Mouse (Mus musculus): ENCODE measurements around the gene Mettl16. TPM values are rescaled to one million over a fixed set of nuclear protein-coding genes. Genes with fewer than 3 reads are reported as not detected.

Gene Mettl16
- polyA plus RNA-seq (2015; fragmentation: Nextera tagmentation; extraction: Ambion mirVana): 48.4 and 50.3 TPM in 2 replicates

- Histone ChIP-seq H3K9me3 (no peaks in the 10 kb centered on the region), H3K27ac (peak within 1 kb of the TSS; percentile 91), H3K27me3 (no peaks in the 10 kb centered on the region), H3K36me3 (peaks cover 20% of the 10 kb centered on the region), H3K4me1 (peaks cover 18% of the 10 kb centered on the region), H3K9ac (peak within 1 kb of the TSS; percentile 82), H3K4me3 (peak within 1 kb of the TSS; percentile 80), H3K4me2 (peak within 1 kb of the TSS; percentile 81)
- ATAC-seq (ENCODE audit: borderline replicate concordance, extremely low read depth, low FRiP score, low TSS enrichment): peak; percentile 96
- under 1% methylated on average over 43 of the region's 43 CpGs for WGBS
These were observed at the start of gene Mettl16 for GRCm38 (mm10) chr11:74770595-74771207. TSS of gene Mettl16 (plus strand) at chr11:74770830.

- no peak for ATAC-seq (ENCODE audit: borderline replicate concordance, extremely low read depth, low FRiP score, low TSS enrichment)
- peak overlapping the region; percentile 24; the same call in 1 of the 2 replicates for H3K4me2 ChIP-seq
- no peaks in the 10 kb centered on the region for H3K27me3 ChIP-seq
- H3K9ac ChIP-seq: no peak overlapping the region
- 38% methylated on average over 2 of the region's 2 CpGs for WGBS
- no peaks in the 10 kb centered on the region for H3K9me3 ChIP-seq
- peaks cover 38% of the 10 kb centered on the region for H3K4me1 ChIP-seq
- no peak overlapping the region for H3K4me3 ChIP-seq
- H3K27ac ChIP-seq: no peak overlapping the region
- H3K36me3 ChIP-seq: no peaks in the 10 kb centered on the region
These were observed 49.5 kb upstream of the Mettl16 start for GRCm38 (mm10) chr11:74721141-74721540.

- Histone ChIP-seq H3K27ac (no peak overlapping the region), H3K36me3 (no peaks in the 10 kb centered on the region), H3K27me3 (no peaks in the 10 kb centered on the region), H3K9ac (no peak overlapping the region), H3K4me3 (peak overlapping the region; percentile 33), H3K4me1 (peaks cover 32% of the 10 kb centered on the region), H3K9me3 (no peaks in the 10 kb centered on the region), H3K4me2 (peak overlapping the region; percentile 77)
- WGBS: 40% methylated on average over 3 of the region's 3 CpGs
- ATAC-seq (ENCODE audit: borderline replicate concordance, extremely low read depth, low FRiP score, low TSS enrichment): no peak
These were observed 48.7 kb upstream of the Mettl16 start for GRCm38 (mm10) chr11:74721971-74722370.

GRCm38 (mm10) chr11:74723357-74724234 lies 47.0 kb upstream of the Mettl16 start:
- ATAC-seq (ENCODE audit: borderline replicate concordance, extremely low read depth, low FRiP score, low TSS enrichment): peak; percentile 87
- H3K27me3 ChIP-seq: no peaks in the 10 kb centered on the region
- H3K9ac ChIP-seq: peak overlapping the region; percentile 95
- no peaks in the 10 kb centered on the region for H3K9me3 ChIP-seq
- H3K4me1 ChIP-seq: peaks cover 28% of the 10 kb centered on the region
- H3K36me3 ChIP-seq: no peaks in the 10 kb centered on the region
- peak overlapping the region; percentile 77 for H3K4me2 ChIP-seq
- peak overlapping the region; percentile 99 for H3K27ac ChIP-seq
- H3K4me3 ChIP-seq: peak overlapping the region; percentile 87
- under 1% methylated on average over 59 of the region's 75 CpGs for WGBS

- WGBS: under 1% methylated on average over 48 of the region's 56 CpGs
These were observed 46.3 kb upstream of the Mettl16 start, which contains the start of gene Pafah1b1 for GRCm38 (mm10) chr11:74724235-74724791. TSS of gene Pafah1b1 (minus strand) at chr11:74724670.

GRCm38 (mm10) chr11:74725181-74725580 lies 45.4 kb upstream of the Mettl16 start:
- H3K27me3 ChIP-seq: no peaks in the 10 kb centered on the region
- peak overlapping the region; percentile 59; the same call in 1 of the 2 replicates for H3K4me2 ChIP-seq
- H3K9me3 ChIP-seq: no peaks in the 10 kb centered on the region
- no peaks in the 10 kb centered on the region for H3K36me3 ChIP-seq
- WGBS: 60% methylated on average over 5 of the region's 5 CpGs
- H3K27ac ChIP-seq: no peak overlapping the region
- peaks cover 19% of the 10 kb centered on the region for H3K4me1 ChIP-seq
- H3K9ac ChIP-seq: no peak overlapping the region; the same call in 1 of the 2 replicates
- peak overlapping the region; percentile 87; the same call in 1 of the 2 replicates for H3K4me3 ChIP-seq
- no peak for ATAC-seq (ENCODE audit: borderline replicate concordance, extremely low read depth, low FRiP score, low TSS enrichment)

More at GRCm38 (mm10) chr11:74724235-74724791, 46.3 kb upstream of the Mettl16 start, which contains the start of gene Pafah1b1:
- Histone ChIP-seq H3K4me3 (peak within 1 kb of the TSS; percentile 87), H3K36me3 (no peaks in the 10 kb centered on the region), H3K27me3 (no peaks in the 10 kb centered on the region), H3K27ac (peak within 1 kb of the TSS; percentile 99), H3K9me3 (no peaks in the 10 kb centered on the region), H3K9ac (peak within 1 kb of the TSS; percentile 95), H3K4me1 (peaks cover 24% of the 10 kb centered on the region), H3K4me2 (peak within 1 kb of the TSS; percentile 77)
- peak; percentile 99 for ATAC-seq (ENCODE audit: borderline replicate concordance, extremely low read depth, low FRiP score, low TSS enrichment)

GRCm38 (mm10) chr11:74734917-74735316 lies 35.7 kb upstream of the Mettl16 start:
- no peaks in the 10 kb centered on the region for H3K9me3 ChIP-seq
- no peak for ATAC-seq (ENCODE audit: borderline replicate concordance, extremely low read depth, low FRiP score, low TSS enrichment)
- no peak overlapping the region for H3K27ac ChIP-seq
- no peaks in the 10 kb centered on the region for H3K27me3 ChIP-seq
- H3K4me3 ChIP-seq: no peak overlapping the region
- 26% methylated on average over 7 of the region's 7 CpGs for WGBS
- H3K4me1 ChIP-seq: no peaks in the 10 kb centered on the region
- H3K4me2 ChIP-seq: no peak overlapping the region
- no peaks in the 10 kb centered on the region for H3K36me3 ChIP-seq
- no peak overlapping the region for H3K9ac ChIP-seq

- no peak overlapping the region for H3K4me2 ChIP-seq
- no peaks in the 10 kb centered on the region for H3K36me3 ChIP-seq
- no peak for ATAC-seq (ENCODE audit: borderline replicate concordance, extremely low read depth, low FRiP score, low TSS enrichment)
- no peaks in the 10 kb centered on the region for H3K27me3 ChIP-seq
- H3K9ac ChIP-seq: no peak overlapping the region
- no peaks in the 10 kb centered on the region for H3K9me3 ChIP-seq
- no peak overlapping the region for H3K27ac ChIP-seq
- H3K4me1 ChIP-seq: no peaks in the 10 kb centered on the region
- 49% methylated on average over 3 of the region's 3 CpGs for WGBS
- H3K4me3 ChIP-seq: no peak overlapping the region
These were observed 32.8 kb upstream of the Mettl16 start for GRCm38 (mm10) chr11:74737861-74738260.

- no peak for ATAC-seq (ENCODE audit: borderline replicate concordance, extremely low read depth, low FRiP score, low TSS enrichment)
- no peak overlapping the region for H3K27ac ChIP-seq
These were observed 22.6 kb upstream of the Mettl16 start for GRCm38 (mm10) chr11:74748022-74748421.

GRCm38 (mm10) chr11:74749241-74749640 lies 21.4 kb upstream of the Mettl16 start:
- Histone ChIP-seq H3K27ac (no peak overlapping the region), H3K9ac (no peak overlapping the region), H3K4me3 (no peak overlapping the region), H3K4me1 (no peaks in the 10 kb centered on the region), H3K27me3 (no peaks in the 10 kb centered on the region), H3K36me3 (no peaks in the 10 kb centered on the region), H3K9me3 (no peaks in the 10 kb centered on the region), H3K4me2 (no peak overlapping the region)
- WGBS: 88% methylated on average over 13 of the region's 13 CpGs
- ATAC-seq (ENCODE audit: borderline replicate concordance, extremely low read depth, low FRiP score, low TSS enrichment): no peak

More at GRCm38 (mm10) chr11:74748022-74748421, 22.6 kb upstream of the Mettl16 start:
- Histone ChIP-seq H3K9me3 (no peaks in the 10 kb centered on the region), H3K4me3 (no peak overlapping the region), H3K36me3 (no peaks in the 10 kb centered on the region), H3K27me3 (no peaks in the 10 kb centered on the region), H3K4me1 (no peaks in the 10 kb centered on the region), H3K4me2 (no peak overlapping the region), H3K9ac (no peak overlapping the region)
- 17% methylated on average over 4 of the region's 4 CpGs for WGBS

- no peaks in the 10 kb centered on the region for H3K9me3 ChIP-seq
- H3K36me3 ChIP-seq: no peaks in the 10 kb centered on the region
- H3K27ac ChIP-seq: no peak overlapping the region
- H3K4me2 ChIP-seq: no peak overlapping the region
- no peak overlapping the region for H3K9ac ChIP-seq
- ATAC-seq (ENCODE audit: borderline replicate concordance, extremely low read depth, low FRiP score, low TSS enrichment): no peak
- no peak overlapping the region for H3K4me3 ChIP-seq
- H3K27me3 ChIP-seq: no peaks in the 10 kb centered on the region
- H3K4me1 ChIP-seq: no peaks in the 10 kb centered on the region
- 77% methylated on average over 7 of the region's 7 CpGs for WGBS
These were observed 19.8 kb upstream of the Mettl16 start for GRCm38 (mm10) chr11:74750662-74751351.

Measured in lung, embryonic 15.5 days (tissue).